In genomic region chr9:48835631-48836565, GRCm38 (mm10) we compare ENCODE assay signal across 8 mouse cellular contexts. TPM values are rescaled to one million over a fixed set of nuclear protein-coding genes. Genes with fewer than 3 reads are reported as not detected.
DNase-seq lines count a peak whose midpoint lies in the region; ATAC-seq and TF ChIP-seq lines count a peak whose summit lies in the region.

TSS of gene Zbtb16 (minus strand) at chr9:48836222.

- peaks cover 0 to 3% of the 10 kb centered on the region in 2 experiments; a peak in 1 of 4 replicates for H3K36me3 ChIP-seq in MEL (ENCODE audit: control insufficient read depth in 1 of 2, insufficient read depth in 2 of 2, low read length in 2 of 2)
- H3K36me3 ChIP-seq in forebrain, postnatal 0 days (ENCODE audit: insufficient read depth): 0 out of 2 replicates have a peak, but pooled peaks cover 5% of the 10 kb centered on the region
- no peaks in the 10 kb centered on the region; the same call in 1 of the 2 replicates for H3K36me3 ChIP-seq in neural tube, embryonic 15.5 days

- no peak for TF ChIP-seq CTCF in MEL (IDR thresholded peaks at IDR 0.05 in 2 of 3, conservative IDR thresholded peaks at IDR 0.05 in 1 of 3; ENCODE audit: control insufficient read depth in 1 of 3, insufficient read depth in 1 of 3, low read depth in 2 of 3, low read length in 3 of 3, poor library complexity in 1 of 3, severe bottlenecking in 1 of 3)
- no peak; the same call in none of the 2 replicates for TF ChIP-seq CTCF in forebrain, postnatal 0 days (IDR thresholded peaks at IDR 0.05; ENCODE audit: low read depth)
- TF ChIP-seq CTCF in layer of hippocampus, adult 2 months (conservative IDR thresholded peaks at IDR 0.05): peak; percentile 59

- no peaks in the 10 kb centered on the region for H3K9me3 ChIP-seq in MEL (replicated peaks; ENCODE audit: insufficient read depth, low read length)
- no peaks in the 10 kb centered on the region for H3K9me3 ChIP-seq in forebrain, postnatal 0 days (ENCODE audit: low read length)
- H3K9me3 ChIP-seq in neural tube, embryonic 15.5 days (replicated peaks): no peaks in the 10 kb centered on the region

- no peak within 1 kb of the TSS for H3K9ac ChIP-seq in MEL (ENCODE audit: control insufficient read depth, low read depth, low read length, poor library complexity, severe bottlenecking)
- H3K9ac ChIP-seq in forebrain, postnatal 0 days: peak within 1 kb of the TSS; percentile 65
- H3K9ac ChIP-seq in neural tube, embryonic 15.5 days (replicated peaks): peak within 1 kb of the TSS; percentile 72

- H3K27me3 ChIP-seq in MEL (ENCODE audit: control insufficient read depth in 1 of 2, insufficient read depth in 2 of 2, low read length in 2 of 2): peaks cover 0 to 9% of the 10 kb centered on the region in 2 experiments; a peak in 2 of 4 replicates
- peaks cover 16% of the 10 kb centered on the region for H3K27me3 ChIP-seq in forebrain, postnatal 0 days (ENCODE audit: insufficient read depth, low read length)
- H3K27me3 ChIP-seq in neural tube, embryonic 15.5 days (replicated peaks): peaks cover 21% of the 10 kb centered on the region

- peak; percentile 8 for DNase-seq in MEL (ENCODE audit: low read depth, low spot score)
- DNase-seq in cerebellum, adult 18-20 months: peak; percentile 70 to 74
- DNase-seq in forebrain, postnatal 0 days: peak; percentile 81
- DNase-seq in heart, postnatal 14 days: peak; percentile 88 to 93
- peak; percentile 85 to 87 for DNase-seq in layer of hippocampus, adult 2 months (ENCODE audit: low spot score in 2 of 2)
- DNase-seq in lung, adult 18-20 months: peak; percentile 91 to 94
- peak; percentile 42 for DNase-seq in thymus, postnatal 14 days

- peak; percentile 87 for ATAC-seq in forebrain, postnatal 0 days
- ATAC-seq in neural tube, embryonic 15.5 days (ENCODE audit: low FRiP score): peak; percentile 87

- H3K4me2 ChIP-seq in forebrain, postnatal 0 days (ENCODE audit: low read depth): peak within 1 kb of the TSS; percentile 99
- peak within 1 kb of the TSS; percentile 97 for H3K4me2 ChIP-seq in neural tube, embryonic 15.5 days

- no peak within 1 kb of the TSS for H3K27ac ChIP-seq in MEL (ENCODE audit: control insufficient read depth, low read depth, low read length)
- H3K27ac ChIP-seq in forebrain, postnatal 0 days (ENCODE audit: low read depth, low read length): peak within 1 kb of the TSS; percentile 57
- peak within 1 kb of the TSS; percentile 97 for H3K27ac ChIP-seq in layer of hippocampus, adult 2 months
- H3K27ac ChIP-seq in neural tube, embryonic 15.5 days (replicated peaks): peak within 1 kb of the TSS; percentile 64

- no peak for TF ChIP-seq POLR2A in MEL (IDR thresholded peaks at IDR 0.05; ENCODE audit: control insufficient read depth in 1 of 2, insufficient read depth in 1 of 2, low read depth in 1 of 2, low read length in 2 of 2, poor library complexity in 1 of 2)

- 1% methylated on average over 70 of the region's 78 CpGs for WGBS in forebrain, postnatal 0 days
- under 1% methylated on average over 72 of the region's 78 CpGs for WGBS in neural tube, embryonic 15.5 days

- H3K4me1 ChIP-seq in MEL (ENCODE audit: control insufficient read depth in 1 of 2, insufficient read depth in 2 of 2, low read length in 2 of 2): peaks cover 2 to 14% of the 10 kb centered on the region in 2 experiments; a peak in 3 of 4 replicates
- H3K4me1 ChIP-seq in forebrain, postnatal 0 days (ENCODE audit: insufficient read depth): peaks cover 14% of the 10 kb centered on the region
- peaks cover 49% of the 10 kb centered on the region for H3K4me1 ChIP-seq in neural tube, embryonic 15.5 days

- H3K79me2 ChIP-seq in MEL (ENCODE audit: control insufficient read depth, insufficient read depth, low read length, poor library complexity): no peaks in the 10 kb centered on the region

- H3K4me3 ChIP-seq in MEL (ENCODE audit: control insufficient read depth in 1 of 2, insufficient read depth in 1 of 2, low read depth in 2 of 2, low read length in 2 of 2): no peak within 1 kb of the TSS
- peak within 1 kb of the TSS; percentile 59 for H3K4me3 ChIP-seq in forebrain, postnatal 0 days (ENCODE audit: low read depth, low read length)
- H3K4me3 ChIP-seq in layer of hippocampus, adult 2 months: peak within 1 kb of the TSS; percentile 96
- H3K4me3 ChIP-seq in neural tube, embryonic 15.5 days (replicated peaks): peak within 1 kb of the TSS; percentile 70

- TF ChIP-seq EP300 in MEL (IDR thresholded peaks at IDR 0.05; ENCODE audit: low read depth in 1 of 2, low read length in 2 of 2): no peak

- intact Hi-C loops in heart, postnatal 14 days (cut with DNase I): loop anchor here (1.0 to 5.0 kb wide), 3 partner anchors 21 to 114 kb away; no protein-coding TSS in a partner anchor

- TF ChIP-seq RAD21 in MEL (IDR thresholded peaks at IDR 0.05; ENCODE audit: low read depth, low read length): no peak

TF ChIP-seq in MEL, 35 proteins besides CTCF, POLR2A, EP300 and RAD21:
- no peak for TF ChIP-seq SIN3A (IDR thresholded peaks at IDR 0.05; ENCODE audit: low read length)
- no peak for TF ChIP-seq UBTF (IDR thresholded peaks at IDR 0.05; ENCODE audit: borderline replicate concordance, insufficient read depth, low read depth, low read length)
- no peak for TF ChIP-seq MAZ (IDR thresholded peaks at IDR 0.05; ENCODE audit: low read depth, low read length)
- TF ChIP-seq JUND (IDR thresholded peaks at IDR 0.05; ENCODE audit: low read depth, low read length): no peak
- TF ChIP-seq POLR2AphosphoS5 (IDR thresholded peaks at IDR 0.05; ENCODE audit: borderline replicate concordance, low read depth, low read length): no peak
- no peak for TF ChIP-seq BHLHE40 (IDR thresholded peaks at IDR 0.05; ENCODE audit: borderline replicate concordance, low read depth, low read length)
- no peak for TF ChIP-seq SMC3 (IDR thresholded peaks at IDR 0.05; ENCODE audit: low read depth, low read length)
- no peak for TF ChIP-seq NELFE (IDR thresholded peaks at IDR 0.05; ENCODE audit: low read depth, low read length)
- TF ChIP-seq MYC (IDR thresholded peaks at IDR 0.05; ENCODE audit: low read depth, low read length): no peak
- no peak for TF ChIP-seq TCF12 (IDR thresholded peaks at IDR 0.05; ENCODE audit: low read depth, low read length)
- no peak for TF ChIP-seq ZC3H11A (IDR thresholded peaks at IDR 0.05; ENCODE audit: low read depth, low read length)
- TF ChIP-seq ETS1 (IDR thresholded peaks at IDR 0.05; ENCODE audit: low read depth, low read length): no peak
- no peak for TF ChIP-seq E2F4 (IDR thresholded peaks at IDR 0.05; ENCODE audit: borderline replicate concordance, low read depth, low read length)

RNA-seq across cellular contexts. Expression of gene Zbtb16, which starts in this region (rescaled TPM):
- total RNA-seq in MEL (2012; rRNA removed): 0.04 and 0.07 TPM in 2 replicates
- polyA plus RNA-seq in MEL (2012; ENCODE audit: insufficient read depth in 1 of 2, insufficient read length in 2 of 2, low read depth in 1 of 2, low replicate concordance in 2 of 2, missing spikeins in 1 of 2): under 1 TPM in 1 of 2 experiments, not detected in 1; 0.72 TPM
- 8.2 and 12.6 TPM in 2 replicates for total RNA-seq in forebrain, postnatal 0 days (2014; rRNA removed)
- polyA plus RNA-seq in forebrain, postnatal 0 days (2015; fragmentation: Nextera tagmentation; extraction: Ambion mirVana): 4.7 and 6.8 TPM in 2 replicates
- total RNA-seq in heart, postnatal 14 days (2021): 100 to 1,000 TPM; 144 to 166 TPM
- total RNA-seq in layer of hippocampus, adult 2 months (2021): 100 to 1,000 TPM; 143 to 149 TPM
- polyA plus RNA-seq in neural tube, embryonic 15.5 days (2015; fragmentation: Nextera tagmentation; extraction: Ambion mirVana): 9.7 and 10.8 TPM in 2 replicates

Comparison
In these comparisons a context has a peak if more than half of its experiments do, and no peak if none do; other contexts are left out.
1. Peak in DNase-seq in MEL; RNA of the gene not detected or under 1 TPM.
2. DNase-seq: peak in every context shown above with its lines; median percentile 92 in lung, adult 18-20 months; 90 in heart, postnatal 14 days; 86 in layer of hippocampus, adult 2 months; 81 in forebrain, postnatal 0 days; 72 in cerebellum, adult 18-20 months; 42 in thymus, postnatal 14 days; 8 in MEL.
3. H3K4me3 ChIP-seq: peak in forebrain, postnatal 0 days (single experiment), layer of hippocampus, adult 2 months (single experiment) and neural tube, embryonic 15.5 days (single experiment); none in MEL (0 of 2).